ENCODE assay signal across 15 mouse cellular contexts in genomic region chr1:178743820-178744219, GRCm38 (mm10).
"Had no signal": no experiment of that assay in that cellular context is flagged by ENCODE, and none has a peak within 500 bp of the region (broad histone marks: within the 10 kb centered on the region; RNA-seq: fewer than 3 reads in every experiment).

No protein-coding gene starts in this region.

- H3K4me3 ChIP-seq: left cerebral cortex, adult 2 months; liver, embryonic 15.5 days; midbrain, embryonic 13.5 days had no signal

- H3K27ac ChIP-seq: kidney, postnatal 0 days; left cerebral cortex, adult 2 months; liver, embryonic 15.5 days; macrophage; stomach, postnatal 0 days had no signal

- H3K36me3 ChIP-seq: liver, embryonic 15.5 days; midbrain, embryonic 13.5 days had no signal

- H3K9me3 ChIP-seq: liver, embryonic 15.5 days; midbrain, embryonic 13.5 days had no signal

- H3K4me1 ChIP-seq: liver, embryonic 15.5 days had no signal

- H3K27me3 ChIP-seq: liver, embryonic 15.5 days had no signal

- ATAC-seq: intestine, postnatal 0 days; lung, postnatal 0 days; midbrain, embryonic 13.5 days had no signal

- H3K4me2 ChIP-seq: liver, embryonic 15.5 days; lung, embryonic 14.5 days; midbrain, embryonic 13.5 days had no signal

- DNase-seq: kidney, adult 2 months; kidney, postnatal 25 days; layer of hippocampus, postnatal 36 days; lung, embryonic 14.5 days; thymus, adult 2 months; thymus, postnatal 14 days; thymus, postnatal 4 days had no signal

- H3K9ac ChIP-seq: liver, embryonic 15.5 days; lung, embryonic 14.5 days; midbrain, embryonic 13.5 days had no signal
